Mouse (Mus musculus): ENCODE data around the gene E2f7. TPM values are rescaled to one million over a fixed set of nuclear protein-coding genes. Genes with fewer than 3 reads are reported as not detected.

Gene E2f7
- 33.1 and 34.0 TPM in 2 replicates for polyA plus RNA-seq (2014; fragmentation: Nextera tagmentation; extraction: Ambion mirVana)

DNA sequence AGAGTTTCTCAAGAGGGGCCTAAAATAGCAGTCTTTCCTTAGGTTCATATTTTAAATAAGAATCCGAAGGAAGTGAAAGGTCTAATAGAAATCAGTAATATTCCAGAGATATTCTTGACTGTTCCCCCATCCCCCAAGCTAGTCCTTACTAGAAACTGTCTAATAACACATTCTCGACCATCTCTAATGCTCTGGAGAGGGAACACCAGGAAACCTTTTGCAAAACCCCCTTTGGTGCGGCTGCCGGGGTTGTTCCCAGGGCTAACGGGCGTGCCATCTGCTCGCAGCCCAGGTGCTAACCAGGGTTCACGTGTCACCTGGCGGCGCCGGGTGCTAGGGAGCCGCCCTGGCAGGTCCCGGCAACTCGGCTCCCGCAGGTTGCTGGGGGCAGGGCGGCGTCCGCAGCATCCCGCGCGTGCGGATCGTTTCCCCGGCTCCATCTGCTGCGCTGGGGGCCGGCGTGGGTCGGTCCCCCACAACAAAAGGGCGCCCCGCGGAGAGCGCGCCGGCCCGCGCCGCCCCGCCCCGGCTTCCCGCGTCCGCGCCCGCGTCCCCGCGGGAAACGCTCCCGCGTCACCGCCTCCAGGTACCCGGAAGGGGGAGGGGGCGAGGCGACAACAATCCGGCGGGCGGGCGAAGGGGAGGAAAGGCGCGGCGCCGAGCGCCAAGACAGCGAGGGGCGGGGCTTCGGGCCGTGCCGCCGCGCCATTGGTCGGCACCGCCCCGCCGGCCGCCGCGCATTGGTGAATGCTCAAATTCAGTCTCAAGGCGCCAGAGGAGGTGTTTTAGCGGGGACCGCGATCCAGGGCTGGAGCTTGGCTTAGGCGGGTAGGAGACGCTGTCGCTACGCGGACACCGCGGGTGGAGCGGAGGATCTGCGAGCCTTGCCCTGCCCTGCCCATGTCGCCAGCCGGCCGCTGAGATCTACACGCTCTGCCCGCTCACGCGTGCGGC, at the start of gene E2f7:
E2f7 (plus strand) TSS at position 754 of the 954 bp plus-strand sequence.
- Histone ChIP-seq H3K36me3 (replicated peaks; ENCODE audit: control insufficient read depth, insufficient read depth, low read depth, low read length) (no peaks in the 10 kb centered on the region; the same call in none of the 2 replicates), H3K4me2 (ENCODE audit: low read depth, low read length) (peak within 1 kb of the TSS; percentile 91), H3K27me3 (ENCODE audit: control insufficient read depth, insufficient read depth, low read length) (no peaks in the 10 kb centered on the region), H3K9me3 (replicated peaks; ENCODE audit: control insufficient read depth, low read length) (no peaks in the 10 kb centered on the region), H3K27ac (replicated peaks; ENCODE audit: low read depth, low read length) (peak within 1 kb of the TSS; percentile 76), H3K4me3 (ENCODE audit: low read depth, low read length) (peak within 1 kb of the TSS; percentile 82), H3K9ac (replicated peaks; ENCODE audit: low read length) (peak within 1 kb of the TSS; percentile 86), H3K4me1 (ENCODE audit: control insufficient read depth, insufficient read depth, low read length) (no peaks in the 10 kb centered on the region)
- DNase-seq (ENCODE audit: low spot score) (peak; percentile 96), ATAC-seq (replicated peaks; ENCODE audit: insufficient number of reproducible peaks, low FRiP score, low TSS enrichment, low read depth) (peak; percentile 98)
- under 1% methylated on average over 92 of the region's 98 CpGs for WGBS

DNA sequence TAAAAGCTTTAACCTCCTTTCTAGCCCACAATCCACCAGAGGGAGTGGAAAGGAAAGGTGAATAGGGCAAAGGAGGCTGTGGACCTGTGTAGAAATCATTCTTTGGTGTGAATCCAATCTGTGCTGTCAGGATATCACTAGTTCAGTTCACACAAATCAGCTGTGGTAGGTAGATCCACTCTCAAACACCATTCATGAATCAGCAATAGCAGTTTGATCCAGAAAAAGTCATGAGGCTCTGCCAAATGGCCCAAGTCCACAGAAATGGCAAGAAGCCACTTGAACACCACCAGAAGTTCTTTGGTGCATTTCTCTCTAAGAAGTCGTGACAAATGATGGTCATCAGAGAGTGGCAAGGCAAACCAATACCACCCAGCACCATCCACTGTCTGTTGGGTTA, 44.0 kb upstream of the E2f7 start:
- Histone ChIP-seq H3K27ac (replicated peaks; ENCODE audit: low read depth, low read length) (no peak overlapping the region), H3K9me3 (replicated peaks; ENCODE audit: control insufficient read depth, low read length) (no peaks in the 10 kb centered on the region), H3K4me1 (ENCODE audit: control insufficient read depth, insufficient read depth, low read length) (no peaks in the 10 kb centered on the region), H3K4me3 (ENCODE audit: low read depth, low read length) (no peak overlapping the region), H3K4me2 (ENCODE audit: low read depth, low read length) (no peak overlapping the region), H3K27me3 (ENCODE audit: control insufficient read depth, insufficient read depth, low read length) (no peaks in the 10 kb centered on the region), H3K36me3 (replicated peaks; ENCODE audit: control insufficient read depth, insufficient read depth, low read depth, low read length) (no peaks in the 10 kb centered on the region), H3K9ac (replicated peaks; ENCODE audit: low read length) (no peak overlapping the region)
- WGBS: 79% methylated on average over 1 of the region's 1 CpGs
- no peak for DNase-seq (ENCODE audit: low spot score)
- no peak for ATAC-seq (replicated peaks; ENCODE audit: insufficient number of reproducible peaks, low FRiP score, low TSS enrichment, low read depth)

DNA sequence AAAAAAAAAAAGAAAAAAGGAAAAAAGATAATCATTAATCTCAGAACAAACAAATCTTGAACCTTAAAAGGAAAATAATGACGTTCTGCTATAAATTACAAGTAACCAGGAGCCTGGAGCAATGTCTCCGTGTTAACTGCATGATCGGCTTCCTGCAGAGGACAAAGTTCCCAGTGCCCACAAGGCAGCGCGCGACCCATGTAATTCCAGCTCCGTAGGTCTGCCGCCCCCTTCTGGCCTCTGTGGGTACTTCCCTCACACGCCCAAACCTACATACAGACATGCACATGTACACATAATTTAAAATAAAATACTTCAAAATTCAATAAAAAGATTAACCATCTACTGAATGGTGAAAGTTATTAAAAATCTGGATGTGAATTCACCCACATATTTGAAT, 39.6 kb upstream of the E2f7 start:
- Histone ChIP-seq H3K9ac (replicated peaks; ENCODE audit: low read length) (no peak overlapping the region), H3K9me3 (replicated peaks; ENCODE audit: control insufficient read depth, low read length) (no peaks in the 10 kb centered on the region), H3K4me2 (ENCODE audit: low read depth, low read length) (no peak overlapping the region), H3K27ac (replicated peaks; ENCODE audit: low read depth, low read length) (no peak overlapping the region), H3K4me1 (ENCODE audit: control insufficient read depth, insufficient read depth, low read length) (no peaks in the 10 kb centered on the region), H3K4me3 (ENCODE audit: low read depth, low read length) (no peak overlapping the region), H3K27me3 (ENCODE audit: control insufficient read depth, insufficient read depth, low read length) (no peaks in the 10 kb centered on the region), H3K36me3 (replicated peaks; ENCODE audit: control insufficient read depth, insufficient read depth, low read depth, low read length) (no peaks in the 10 kb centered on the region)
- ATAC-seq (replicated peaks; ENCODE audit: insufficient number of reproducible peaks, low FRiP score, low TSS enrichment, low read depth) (no peak), DNase-seq (ENCODE audit: low spot score) (peak; percentile 42)
- WGBS: 47% methylated on average over 9 of the region's 9 CpGs

DNA sequence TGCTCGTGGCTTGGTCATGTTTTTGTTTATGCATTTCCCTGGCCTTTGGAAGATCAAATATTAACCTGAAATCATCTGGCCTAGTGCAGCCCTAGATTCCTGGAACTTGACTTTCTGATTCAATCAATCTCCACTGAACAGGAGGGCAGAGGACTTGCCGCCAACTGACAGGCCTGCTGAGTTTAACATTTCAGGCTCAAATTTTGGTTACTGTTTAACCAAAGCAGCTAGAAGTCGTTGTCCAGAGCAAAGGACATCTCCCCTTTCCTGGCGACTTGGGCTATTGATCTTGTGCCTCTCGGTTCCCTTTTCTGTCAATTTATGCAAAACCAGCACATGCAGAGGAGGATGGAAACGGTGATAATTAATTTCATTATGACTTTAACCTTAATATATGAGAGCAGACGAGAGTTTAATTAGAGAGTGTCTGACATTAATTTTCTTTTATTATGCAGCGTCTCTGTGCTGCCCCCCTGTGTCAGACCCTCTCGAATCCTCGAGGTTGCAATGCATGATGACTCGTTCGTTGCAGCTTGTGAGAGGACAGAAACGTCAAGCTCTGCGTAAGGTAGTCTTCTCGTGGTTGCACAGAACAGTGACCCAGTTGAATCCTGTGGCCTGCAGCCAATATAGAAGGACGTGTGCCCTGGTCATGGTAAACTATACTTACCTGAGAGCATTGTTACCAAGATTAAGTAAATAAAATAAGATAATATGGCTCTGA, 37.7 kb upstream of the E2f7 start:
- Histone ChIP-seq H3K36me3 (replicated peaks; ENCODE audit: control insufficient read depth, insufficient read depth, low read depth, low read length) (no peaks in the 10 kb centered on the region), H3K4me2 (ENCODE audit: low read depth, low read length) (no peak overlapping the region), H3K4me1 (ENCODE audit: control insufficient read depth, insufficient read depth, low read length) (no peaks in the 10 kb centered on the region), H3K4me3 (ENCODE audit: low read depth, low read length) (no peak overlapping the region), H3K9me3 (replicated peaks; ENCODE audit: control insufficient read depth, low read length) (no peaks in the 10 kb centered on the region), H3K27ac (replicated peaks; ENCODE audit: low read depth, low read length) (no peak overlapping the region), H3K27me3 (ENCODE audit: control insufficient read depth, insufficient read depth, low read length) (no peaks in the 10 kb centered on the region), H3K9ac (replicated peaks; ENCODE audit: low read length) (no peak overlapping the region)
- 59% methylated on average over 16 of the region's 16 CpGs for WGBS
- DNase-seq (ENCODE audit: low spot score) (no peak), ATAC-seq (replicated peaks; ENCODE audit: insufficient number of reproducible peaks, low FRiP score, low TSS enrichment, low read depth) (no peak)

DNA sequence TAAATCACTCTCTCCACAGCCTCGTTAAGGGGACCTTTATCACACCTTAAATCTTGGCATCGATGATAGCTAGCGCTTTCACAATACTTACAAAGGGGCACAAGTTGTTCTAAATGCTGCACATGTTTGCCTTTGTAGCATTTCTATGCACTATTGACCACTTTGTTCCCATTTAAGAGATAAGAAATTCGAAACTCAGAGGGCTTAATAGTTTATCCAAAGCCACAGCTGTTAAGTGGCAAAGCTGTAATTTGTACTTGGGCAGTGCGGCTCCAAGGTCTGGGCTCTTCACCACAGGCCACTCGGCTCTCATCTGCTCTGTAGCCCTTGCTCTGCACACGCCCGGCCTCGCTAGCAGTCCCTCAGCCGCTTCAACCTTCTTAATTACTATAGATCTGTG, 28.4 kb upstream of the E2f7 start:
- Histone ChIP-seq H3K4me1 (ENCODE audit: control insufficient read depth, insufficient read depth, low read length) (no peaks in the 10 kb centered on the region), H3K36me3 (replicated peaks; ENCODE audit: control insufficient read depth, insufficient read depth, low read depth, low read length) (no peaks in the 10 kb centered on the region), H3K9me3 (replicated peaks; ENCODE audit: control insufficient read depth, low read length) (no peaks in the 10 kb centered on the region), H3K27ac (replicated peaks; ENCODE audit: low read depth, low read length) (no peak overlapping the region), H3K4me3 (ENCODE audit: low read depth, low read length) (no peak overlapping the region), H3K9ac (replicated peaks; ENCODE audit: low read length) (no peak overlapping the region), H3K4me2 (ENCODE audit: low read depth, low read length) (no peak overlapping the region), H3K27me3 (ENCODE audit: control insufficient read depth, insufficient read depth, low read length) (no peaks in the 10 kb centered on the region)
- ATAC-seq (replicated peaks; ENCODE audit: insufficient number of reproducible peaks, low FRiP score, low TSS enrichment, low read depth) (no peak), DNase-seq (ENCODE audit: low spot score) (no peak)
- 75% methylated on average over 10 of the region's 10 CpGs for WGBS

DNA sequence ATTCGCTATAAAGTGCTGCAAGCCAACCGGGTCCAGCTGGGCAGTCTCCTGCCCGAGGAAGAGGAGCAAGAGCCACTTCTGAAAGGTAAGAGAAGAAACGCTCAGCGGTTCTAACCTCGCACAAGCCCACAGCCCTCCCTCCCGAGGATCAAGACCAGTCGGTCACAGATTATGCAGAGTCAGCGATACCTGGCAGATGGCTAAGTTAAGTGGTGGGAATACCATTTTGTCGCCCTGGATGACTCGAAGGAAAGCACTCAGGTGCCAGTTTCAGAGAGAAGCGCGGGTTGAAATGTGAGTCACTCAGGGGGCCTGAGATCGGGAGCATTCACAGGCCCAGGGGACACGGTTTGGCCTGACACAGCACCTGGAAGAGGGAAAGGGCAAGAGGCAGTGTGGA, 18.8 kb upstream of the E2f7 start:
- Histone ChIP-seq H3K4me2 (ENCODE audit: low read depth, low read length) (no peak overlapping the region), H3K9me3 (replicated peaks; ENCODE audit: control insufficient read depth, low read length) (no peaks in the 10 kb centered on the region), H3K9ac (replicated peaks; ENCODE audit: low read length) (no peak overlapping the region), H3K27ac (replicated peaks; ENCODE audit: low read depth, low read length) (no peak overlapping the region), H3K36me3 (replicated peaks; ENCODE audit: control insufficient read depth, insufficient read depth, low read depth, low read length) (no peaks in the 10 kb centered on the region), H3K4me1 (ENCODE audit: control insufficient read depth, insufficient read depth, low read length) (no peaks in the 10 kb centered on the region), H3K4me3 (ENCODE audit: low read depth, low read length) (no peak overlapping the region), H3K27me3 (ENCODE audit: control insufficient read depth, insufficient read depth, low read length) (no peaks in the 10 kb centered on the region)
- ATAC-seq (replicated peaks; ENCODE audit: insufficient number of reproducible peaks, low FRiP score, low TSS enrichment, low read depth) (no peak), DNase-seq (ENCODE audit: low spot score) (no peak)
- WGBS: 83% methylated on average over 15 of the region's 15 CpGs

DNA sequence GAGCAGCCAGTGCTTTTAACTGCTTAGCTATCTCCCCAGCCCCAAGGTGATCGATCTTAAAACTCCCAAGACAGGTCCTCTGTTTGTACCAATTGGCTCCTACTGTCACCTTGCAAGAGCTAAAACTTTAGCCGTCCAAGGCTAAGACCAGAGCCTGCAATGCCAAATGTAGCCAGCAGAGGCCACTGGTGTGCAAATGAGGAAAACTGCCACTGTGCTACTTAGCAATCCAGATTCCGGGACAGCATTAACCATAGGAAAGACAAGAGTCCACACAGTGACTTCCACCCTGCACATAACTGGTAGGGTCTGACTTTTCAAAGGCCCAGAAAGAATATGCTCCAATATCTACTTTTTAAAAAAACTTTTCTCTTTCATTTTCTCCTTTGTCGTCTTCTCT, 17.4 kb upstream of the E2f7 start:
- Histone ChIP-seq H3K27ac (replicated peaks; ENCODE audit: low read depth, low read length) (no peak overlapping the region), H3K9ac (replicated peaks; ENCODE audit: low read length) (no peak overlapping the region), H3K4me1 (ENCODE audit: control insufficient read depth, insufficient read depth, low read length) (no peaks in the 10 kb centered on the region), H3K27me3 (ENCODE audit: control insufficient read depth, insufficient read depth, low read length) (no peaks in the 10 kb centered on the region), H3K36me3 (replicated peaks; ENCODE audit: control insufficient read depth, insufficient read depth, low read depth, low read length) (no peaks in the 10 kb centered on the region), H3K4me2 (ENCODE audit: low read depth, low read length) (no peak overlapping the region), H3K9me3 (replicated peaks; ENCODE audit: control insufficient read depth, low read length) (no peaks in the 10 kb centered on the region), H3K4me3 (ENCODE audit: low read depth, low read length) (no peak overlapping the region)
- DNase-seq (ENCODE audit: low spot score): peak; percentile 78
- ATAC-seq (replicated peaks; ENCODE audit: insufficient number of reproducible peaks, low FRiP score, low TSS enrichment, low read depth): no peak
- WGBS: 57% methylated on average over 4 of the region's 4 CpGs

DNA sequence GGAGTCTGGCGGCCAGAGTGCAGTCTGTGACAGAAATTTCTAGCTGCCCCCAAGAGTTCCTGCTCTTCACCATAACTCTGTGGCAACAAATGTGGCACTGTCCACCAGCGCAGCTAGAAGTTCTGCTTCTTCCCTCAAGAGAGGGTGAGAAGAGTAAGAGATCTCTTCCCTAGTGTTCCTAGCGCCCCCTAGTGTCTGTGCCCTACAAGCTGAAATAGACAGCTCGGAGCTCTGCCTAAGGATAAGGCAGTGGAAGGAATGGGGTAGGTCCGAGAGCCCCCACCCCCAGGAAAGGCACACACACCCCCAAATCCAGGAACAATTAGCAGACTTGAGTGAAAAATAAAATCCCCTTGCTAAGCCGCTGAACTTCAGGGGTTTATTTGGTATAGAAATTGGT, 11.9 kb upstream of the E2f7 start:
- DNase-seq (ENCODE audit: low spot score): peak; percentile 81
- Histone ChIP-seq H3K9ac (replicated peaks; ENCODE audit: low read length) (no peak overlapping the region), H3K4me2 (ENCODE audit: low read depth, low read length) (no peak overlapping the region), H3K27ac (replicated peaks; ENCODE audit: low read depth, low read length) (no peak overlapping the region), H3K9me3 (replicated peaks; ENCODE audit: control insufficient read depth, low read length) (no peaks in the 10 kb centered on the region), H3K4me1 (ENCODE audit: control insufficient read depth, insufficient read depth, low read length) (no peaks in the 10 kb centered on the region), H3K36me3 (replicated peaks; ENCODE audit: control insufficient read depth, insufficient read depth, low read depth, low read length) (no peaks in the 10 kb centered on the region), H3K27me3 (ENCODE audit: control insufficient read depth, insufficient read depth, low read length) (no peaks in the 10 kb centered on the region), H3K4me3 (ENCODE audit: low read depth, low read length) (no peak overlapping the region)
- ATAC-seq (replicated peaks; ENCODE audit: insufficient number of reproducible peaks, low FRiP score, low TSS enrichment, low read depth): peak; percentile 58
- 20% methylated on average over 6 of the region's 6 CpGs for WGBS
